Mouse (Mus musculus): ENCODE results near the gene Gsg1. TPM values are rescaled to one million over a fixed set of nuclear protein-coding genes. Genes with fewer than 3 reads are reported as not detected.

The Gsg1 gene
- total and polyA plus RNA-seq, 3 experiments, result not detected

GRCm38 (mm10) chr6:135240361-135240760 lies 13.8 kb downstream of the Gsg1 start:
- TF ChIP-seq HCFC1 (IDR thresholded peaks at IDR 0.05; ENCODE audit: low read depth, low read length) (no peak), RCOR1 (IDR thresholded peaks at IDR 0.05; ENCODE audit: low read depth, low read length) (no peak), MAX (IDR thresholded peaks at IDR 0.05; ENCODE audit: low read length) (no peak)
- no peaks in the 10 kb centered on the region for H3K4me1 ChIP-seq (ENCODE audit: control insufficient read depth in 1 of 2, insufficient read depth in 2 of 2, low read length in 2 of 2)
- H3K36me3 ChIP-seq (ENCODE audit: control insufficient read depth in 1 of 2, insufficient read depth in 2 of 2, low read length in 2 of 2), result no peaks in the 10 kb centered on the region
- no peak for DNase-seq (ENCODE audit: low read depth, low spot score)
- no peak overlapping the region for H3K4me3 ChIP-seq (ENCODE audit: control insufficient read depth in 1 of 2, insufficient read depth in 1 of 2, low read depth in 2 of 2, low read length in 2 of 2)
- no peak overlapping the region for H3K9ac ChIP-seq (ENCODE audit: control insufficient read depth, low read depth, low read length, poor library complexity, severe bottlenecking)
- no peaks in the 10 kb centered on the region; a peak in 1 of 4 replicates for H3K27me3 ChIP-seq (ENCODE audit: control insufficient read depth in 1 of 2, insufficient read depth in 2 of 2, low read length in 2 of 2)
- H3K9me3 ChIP-seq (replicated peaks; ENCODE audit: insufficient read depth, low read length), result no peaks in the 10 kb centered on the region
- H3K27ac ChIP-seq (ENCODE audit: control insufficient read depth, low read depth, low read length), result no peak overlapping the region
- H3K79me2 ChIP-seq (ENCODE audit: control insufficient read depth, insufficient read depth, low read length, poor library complexity), result no peaks in the 10 kb centered on the region

GRCm38 (mm10) chr6:135238211-135238610 lies 15.9 kb downstream of the Gsg1 start:
- Histone ChIP-seq H3K79me2 (ENCODE audit: control insufficient read depth, insufficient read depth, low read length, poor library complexity) (no peaks in the 10 kb centered on the region), H3K9me3 (replicated peaks; ENCODE audit: insufficient read depth, low read length) (no peaks in the 10 kb centered on the region), H3K27ac (ENCODE audit: control insufficient read depth, low read depth, low read length) (no peak overlapping the region), H3K27me3 (ENCODE audit: control insufficient read depth in 1 of 2, insufficient read depth in 2 of 2, low read length in 2 of 2) (no peaks in the 10 kb centered on the region; a peak in 1 of 4 replicates), H3K9ac (ENCODE audit: control insufficient read depth, low read depth, low read length, poor library complexity, severe bottlenecking) (no peak overlapping the region), H3K36me3 (ENCODE audit: control insufficient read depth in 1 of 2, insufficient read depth in 2 of 2, low read length in 2 of 2) (no peaks in the 10 kb centered on the region), H3K4me3 (ENCODE audit: control insufficient read depth in 1 of 2, insufficient read depth in 1 of 2, low read depth in 2 of 2, low read length in 2 of 2) (no peak overlapping the region), H3K4me1 (ENCODE audit: control insufficient read depth in 1 of 2, insufficient read depth in 2 of 2, low read length in 2 of 2) (no peaks in the 10 kb centered on the region)
- TF ChIP-seq MYB (IDR thresholded peaks at IDR 0.05; ENCODE audit: low read depth, low read length) (no peak), MAFK (IDR thresholded peaks at IDR 0.05; ENCODE audit: borderline replicate concordance, low read depth, low read length) (no peak), RAD21 (IDR thresholded peaks at IDR 0.05; ENCODE audit: low read depth, low read length) (no peak), BHLHE40 (IDR thresholded peaks at IDR 0.05; ENCODE audit: borderline replicate concordance, low read depth, low read length) (no peak), CTCF (IDR thresholded peaks at IDR 0.05 in 2 of 3, conservative IDR thresholded peaks at IDR 0.05 in 1 of 3; ENCODE audit: control insufficient read depth in 1 of 3, insufficient read depth in 1 of 3, low read depth in 2 of 3, low read length in 3 of 3, poor library complexity in 1 of 3, severe bottlenecking in 1 of 3) (no peak), MXI1 (IDR thresholded peaks at IDR 0.05; ENCODE audit: low read depth, low read length) (no peak), GATA1 (IDR thresholded peaks at IDR 0.05; ENCODE audit: low read depth, low read length) (no peak), ZNF384 (IDR thresholded peaks at IDR 0.05; ENCODE audit: low read depth, low read length) (no peak), SIN3A (IDR thresholded peaks at IDR 0.05; ENCODE audit: low read length) (no peak), E2F4 (IDR thresholded peaks at IDR 0.05; ENCODE audit: borderline replicate concordance, low read depth, low read length) (no peak), HCFC1 (IDR thresholded peaks at IDR 0.05; ENCODE audit: low read depth, low read length) (no peak), ZC3H11A (IDR thresholded peaks at IDR 0.05; ENCODE audit: low read depth, low read length) (no peak), CHD2 (IDR thresholded peaks at IDR 0.05; ENCODE audit: low read length) (no peak), RCOR1 (IDR thresholded peaks at IDR 0.05; ENCODE audit: low read depth, low read length) (no peak), ZKSCAN1 (IDR thresholded peaks at IDR 0.05; ENCODE audit: low read depth, low read length) (no peak)
- no peak for DNase-seq (ENCODE audit: low read depth, low spot score)

- Histone ChIP-seq H3K4me3 (ENCODE audit: control insufficient read depth in 1 of 2, insufficient read depth in 1 of 2, low read depth in 2 of 2, low read length in 2 of 2) (no peak overlapping the region), H3K27ac (ENCODE audit: control insufficient read depth, low read depth, low read length) (no peak overlapping the region), H3K9ac (ENCODE audit: control insufficient read depth, low read depth, low read length, poor library complexity, severe bottlenecking) (no peak overlapping the region), H3K36me3 (ENCODE audit: control insufficient read depth in 1 of 2, insufficient read depth in 2 of 2, low read length in 2 of 2) (no peaks in the 10 kb centered on the region; a peak in 1 of 4 replicates), H3K79me2 (ENCODE audit: control insufficient read depth, insufficient read depth, low read length, poor library complexity) (no peaks in the 10 kb centered on the region), H3K27me3 (ENCODE audit: control insufficient read depth in 1 of 2, insufficient read depth in 2 of 2, low read length in 2 of 2) (no peaks in the 10 kb centered on the region), H3K9me3 (replicated peaks; ENCODE audit: insufficient read depth, low read length) (no peaks in the 10 kb centered on the region), H3K4me1 (ENCODE audit: control insufficient read depth in 1 of 2, insufficient read depth in 2 of 2, low read length in 2 of 2) (no peaks in the 10 kb centered on the region)
- DNase-seq (ENCODE audit: low read depth, low spot score), result no peak
- TF ChIP-seq RAD21 (IDR thresholded peaks at IDR 0.05; ENCODE audit: low read depth, low read length) (no peak), POLR2AphosphoS5 (IDR thresholded peaks at IDR 0.05; ENCODE audit: borderline replicate concordance, low read depth, low read length) (no peak), ZNF384 (IDR thresholded peaks at IDR 0.05; ENCODE audit: low read depth, low read length) (no peak), SIN3A (IDR thresholded peaks at IDR 0.05; ENCODE audit: low read length) (no peak), HCFC1 (IDR thresholded peaks at IDR 0.05; ENCODE audit: low read depth, low read length) (no peak), ELF1 (IDR thresholded peaks at IDR 0.05; ENCODE audit: low read depth, low read length) (no peak), TAL1 (IDR thresholded peaks at IDR 0.05; ENCODE audit: low read length) (no peak), POLR2AphosphoS2 (IDR thresholded peaks at IDR 0.05; ENCODE audit: low read length) (no peak), TBP (IDR thresholded peaks at IDR 0.05; ENCODE audit: low read depth, low read length) (no peak), E2F4 (IDR thresholded peaks at IDR 0.05; ENCODE audit: borderline replicate concordance, low read depth, low read length) (no peak), CHD2 (IDR thresholded peaks at IDR 0.05; ENCODE audit: low read length) (no peak), MAZ (IDR thresholded peaks at IDR 0.05; ENCODE audit: low read depth, low read length) (no peak)
Measured at GRCm38 (mm10) chr6:135237326-135237725, 16.8 kb downstream of the Gsg1 start.

All from MEL (cell line).